Mouse (Mus musculus) neural tube, embryonic 14.5 days (tissue): ENCODE results near the gene Pou5f2. TPM values are rescaled to one million over a fixed set of nuclear protein-coding genes. Genes with fewer than 3 reads are reported as not detected.
A peak's percentile ranks its signal among the peaks of the same experiment; 100 is the strongest.

Experiments
- ATAC-seq: fragments of 200-750 bp; cut with Nextera tagmentation; 2 replicates; pipeline ENCODE4 v1.8.0; 2017; ENCODE audit warnings: low read depth, mild to moderate bottlenecking, moderate TSS enrichment, moderate library complexity
- H3K27ac ChIP-seq: fragments of 300-500 bp; sonication (generic); 2 replicates; pipeline ENCODE4 v1.5.1; 2014; ENCODE audit warnings: low read depth, mild to moderate bottlenecking, control low read depth, low read length, moderate library complexity, mixed read lengths
- H3K27me3 ChIP-seq: fragments of 300-500 bp; sonication (generic); 2 replicates; pipeline ENCODE4 v1.6.1; 2014; ENCODE audit warnings: low read length; ENCODE audit not compliant: control insufficient read depth, insufficient read depth
- H3K36me3 ChIP-seq: fragments of 300-500 bp; sonication (generic); 2 replicates; pipeline ENCODE4 v1.6.1; 2014; ENCODE audit warnings: low read length, mixed read lengths; ENCODE audit not compliant: control insufficient read depth, insufficient read depth
- H3K4me1 ChIP-seq: fragments of 300-500 bp; sonication (generic); 2 replicates; pipeline ENCODE4 v1.6.1; 2014; ENCODE audit warnings: low read length; ENCODE audit not compliant: control insufficient read depth, insufficient read depth
- H3K4me2 ChIP-seq: fragments of 300-500 bp; sonication (generic); 2 replicates; pipeline ENCODE4 v1.6.1; 2014; ENCODE audit warnings: mild to moderate bottlenecking, low read depth, low read length, control low read depth
- H3K4me3 ChIP-seq: fragments of 300-500 bp; sonication (generic); 2 replicates; pipeline ENCODE4 v1.5.1; 2014; ENCODE audit warnings: low read depth, low read length, control low read depth, mixed read lengths
- H3K9ac ChIP-seq: fragments of 300-500 bp; sonication (generic); replicated peaks from 2 replicates; pipeline ENCODE4 v1.6.1; 2014; ENCODE audit warnings: low read depth, mild to moderate bottlenecking, control low read depth, low read length, mixed read lengths
- H3K9me3 ChIP-seq: fragments of 300-500 bp; sonication (generic); 2 replicates; pipeline ENCODE4 v1.6.1; 2016; ENCODE audit warnings: low read length; ENCODE audit not compliant: control insufficient read depth
- WGBS: fragments of 180-500 bp; shearing (Covaris S2); extraction: QIAGEN DNeasy Blood & Tissue Kit; methylation state at CpG from one replicate; pipeline ENCODE4 v1.1.7; 2014; 5-methylcytosine and 5-hydroxymethylcytosine counted together
- polyA plus RNA-seq: library from polyadenylated mRNA; unstranded; fragments of >200 nt; fragmentation: Nextera tagmentation; extraction: Ambion mirVana; gene quantifications from 2 replicates; pipeline ENCODE4 v1.2.1, GENCODE M21; 2014

Gene Pou5f2
- polyA plus RNA-seq = 0.67 and 1.3 TPM in 2 replicates

DNA sequence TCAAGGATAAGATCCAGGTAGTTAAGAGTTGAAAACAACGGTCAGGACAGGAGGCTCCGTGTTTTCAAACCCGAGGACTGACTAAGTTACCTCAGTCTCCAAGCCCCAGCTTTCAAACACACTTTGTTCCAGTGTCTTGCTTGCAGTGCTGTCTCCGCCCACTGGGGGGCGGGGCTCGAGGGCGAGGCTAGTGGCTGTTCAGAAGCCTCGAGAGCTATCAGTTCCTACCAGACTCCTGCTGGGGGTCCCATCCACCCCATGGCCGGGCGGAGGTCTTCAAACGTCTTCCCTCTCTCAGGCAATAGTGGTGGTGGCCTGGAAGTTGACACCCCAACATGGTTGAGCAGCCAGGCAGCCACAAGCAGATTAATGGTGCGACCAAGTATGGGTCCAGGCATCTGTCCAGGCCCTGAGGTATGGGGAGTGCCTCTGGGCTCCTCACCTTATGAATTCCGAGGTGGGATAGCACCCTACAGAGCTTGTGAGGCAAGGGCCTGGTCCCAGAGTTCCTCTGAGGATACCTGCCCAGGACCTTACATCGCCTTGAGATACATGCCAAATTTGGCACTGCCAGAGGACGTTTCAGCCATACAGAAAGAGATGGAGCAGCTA, at the start of gene Pou5f2:
Pou5f2 (plus strand) TSS at position 220 of the 612 bp plus-strand sequence.
- no peaks in the 10 kb centered on the region for H3K36me3 ChIP-seq
- H3K4me2 ChIP-seq = no peak within 1 kb of the TSS
- H3K27ac ChIP-seq = no peak within 1 kb of the TSS
- H3K4me3 ChIP-seq = no peak within 1 kb of the TSS
- 51% methylated on average over 15 of the region's 15 CpGs for WGBS
- H3K4me1 ChIP-seq = no peaks in the 10 kb centered on the region
- no peak for ATAC-seq
- H3K9ac ChIP-seq = no peak within 1 kb of the TSS
- H3K27me3 ChIP-seq = no peaks in the 10 kb centered on the region
- no peaks in the 10 kb centered on the region for H3K9me3 ChIP-seq

DNA sequence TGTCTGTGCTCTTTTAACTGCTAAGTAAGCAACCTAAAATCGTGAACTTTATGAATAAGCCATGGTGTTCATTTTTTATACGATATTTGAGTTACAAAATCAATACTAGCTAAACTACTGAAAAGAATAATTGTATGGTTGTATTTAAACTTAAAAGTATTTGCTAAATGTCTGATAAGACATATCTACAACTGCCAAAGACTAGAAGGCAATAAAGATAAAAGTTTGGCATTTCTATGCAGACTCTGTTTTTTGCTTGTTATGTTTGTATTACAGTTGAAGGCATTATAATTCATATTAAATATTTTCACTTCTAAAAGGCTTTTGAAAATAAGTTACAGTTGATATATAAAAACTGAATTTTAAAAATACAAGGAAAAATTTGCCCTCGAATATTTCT, 48.5 kb upstream of the Pou5f2 start:
- Histone ChIP-seq H3K27me3 (no peaks in the 10 kb centered on the region), H3K4me3 (no peak overlapping the region), H3K9ac (no peak overlapping the region), H3K9me3 (no peaks in the 10 kb centered on the region), H3K27ac (no peak overlapping the region), H3K4me2 (no peak overlapping the region), H3K36me3 (no peaks in the 10 kb centered on the region), H3K4me1 (no peaks in the 10 kb centered on the region)
- WGBS = 86% methylated on average over 3 of the region's 3 CpGs
- ATAC-seq = no peak

GRCm38 (mm10) chr13:77977121-77977520, 47.6 kb upstream of the Pou5f2 start:
- Histone ChIP-seq H3K36me3 (no peaks in the 10 kb centered on the region), H3K9ac (no peak overlapping the region), H3K4me2 (no peak overlapping the region), H3K27me3 (no peaks in the 10 kb centered on the region), H3K9me3 (no peaks in the 10 kb centered on the region), H3K4me3 (no peak overlapping the region), H3K27ac (no peak overlapping the region), H3K4me1 (no peaks in the 10 kb centered on the region)
- no peak for ATAC-seq
- WGBS = 66% methylated on average over 1 of the region's 1 CpGs

- Histone ChIP-seq H3K27ac (no peak overlapping the region), H3K4me1 (no peaks in the 10 kb centered on the region), H3K4me2 (no peak overlapping the region), H3K9me3 (no peaks in the 10 kb centered on the region), H3K36me3 (no peaks in the 10 kb centered on the region), H3K27me3 (no peaks in the 10 kb centered on the region), H3K9ac (no peak overlapping the region), H3K4me3 (no peak overlapping the region)
- peak; percentile 51; the same call in 1 of the 2 replicates for ATAC-seq
- 21% methylated on average over 5 of the region's 5 CpGs for WGBS
Measured at GRCm38 (mm10) chr13:77982105-77982851, 42.4 kb upstream of the Pou5f2 start.

DNA sequence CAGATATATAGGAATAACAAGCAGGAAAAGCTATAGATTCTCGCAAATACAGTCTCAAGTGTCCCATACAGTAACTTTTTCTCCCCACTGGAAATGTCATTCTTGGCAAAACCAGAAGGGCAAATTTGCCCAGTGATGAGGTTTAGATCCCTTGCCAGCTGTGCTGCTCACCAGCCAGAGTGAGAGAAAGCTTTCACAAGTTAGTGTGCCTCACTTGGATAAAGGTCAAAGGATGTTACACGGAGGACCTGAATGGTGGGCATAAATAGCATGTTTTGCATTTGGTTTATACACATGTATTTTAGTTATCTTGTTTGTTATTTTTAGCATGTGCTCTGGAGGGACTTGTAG, 41.9 kb upstream of the Pou5f2 start:
- no peaks in the 10 kb centered on the region for H3K27me3 ChIP-seq
- ATAC-seq = no peak
- H3K9ac ChIP-seq = no peak overlapping the region
- H3K4me2 ChIP-seq = no peak overlapping the region
- H3K36me3 ChIP-seq = no peaks in the 10 kb centered on the region
- no peaks in the 10 kb centered on the region for H3K4me1 ChIP-seq
- H3K4me3 ChIP-seq = no peak overlapping the region
- H3K9me3 ChIP-seq = no peaks in the 10 kb centered on the region
- H3K27ac ChIP-seq = no peak overlapping the region
- 64% methylated on average over 2 of the region's 2 CpGs for WGBS

- Histone ChIP-seq H3K4me2 (no peak overlapping the region), H3K27ac (no peak overlapping the region), H3K4me3 (no peak overlapping the region), H3K36me3 (no peaks in the 10 kb centered on the region), H3K4me1 (no peaks in the 10 kb centered on the region), H3K27me3 (no peaks in the 10 kb centered on the region), H3K9me3 (no peaks in the 10 kb centered on the region), H3K9ac (no peak overlapping the region)
- ATAC-seq = no peak
- 81% methylated on average over 5 of the region's 5 CpGs for WGBS
Measured at GRCm38 (mm10) chr13:77991189-77991886, 33.4 kb upstream of the Pou5f2 start.

DNA sequence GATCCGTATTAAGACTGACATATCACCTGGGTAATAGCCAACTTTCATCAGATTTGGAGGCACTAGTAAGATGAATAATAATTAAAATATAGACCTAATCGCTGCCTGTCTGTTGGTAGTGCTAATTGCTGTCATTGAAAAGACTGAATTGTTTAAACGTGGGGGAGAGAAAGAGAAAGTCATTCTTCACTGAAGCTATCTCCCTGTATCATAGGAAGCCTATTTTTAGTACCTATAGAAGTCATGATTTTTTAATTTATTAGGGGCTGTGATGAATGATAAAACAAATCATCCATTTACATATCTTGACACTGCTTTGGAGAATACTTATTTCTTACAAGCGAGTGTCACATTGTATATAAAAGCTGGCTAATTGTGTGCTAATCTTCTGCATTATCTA, 20.1 kb upstream of the Pou5f2 start:
- no peak for ATAC-seq
- H3K27ac ChIP-seq = no peak overlapping the region
- WGBS = 63% methylated on average over 4 of the region's 4 CpGs
- H3K4me1 ChIP-seq = no peaks in the 10 kb centered on the region
- H3K9ac ChIP-seq = no peak overlapping the region
- H3K27me3 ChIP-seq = no peaks in the 10 kb centered on the region
- no peaks in the 10 kb centered on the region for H3K36me3 ChIP-seq
- H3K4me3 ChIP-seq = no peak overlapping the region
- H3K9me3 ChIP-seq = no peaks in the 10 kb centered on the region
- no peak overlapping the region for H3K4me2 ChIP-seq

- H3K9ac ChIP-seq = no peak overlapping the region
- no peaks in the 10 kb centered on the region for H3K4me1 ChIP-seq
- H3K4me2 ChIP-seq = no peak overlapping the region
- 10% methylated on average over 3 of the region's 3 CpGs for WGBS
- H3K36me3 ChIP-seq = no peaks in the 10 kb centered on the region
- H3K27ac ChIP-seq = no peak overlapping the region
- no peaks in the 10 kb centered on the region for H3K9me3 ChIP-seq
- ATAC-seq = no peak; the same call in 1 of the 2 replicates
- H3K27me3 ChIP-seq = no peaks in the 10 kb centered on the region
- no peak overlapping the region for H3K4me3 ChIP-seq
Measured at GRCm38 (mm10) chr13:78005344-78005743, 19.4 kb upstream of the Pou5f2 start.

- Histone ChIP-seq H3K9me3 (no peaks in the 10 kb centered on the region), H3K4me1 (no peaks in the 10 kb centered on the region), H3K27ac (no peak overlapping the region), H3K27me3 (no peaks in the 10 kb centered on the region), H3K9ac (no peak overlapping the region), H3K4me3 (no peak overlapping the region), H3K36me3 (no peaks in the 10 kb centered on the region), H3K4me2 (no peak overlapping the region)
- 93% methylated on average over 1 of the region's 1 CpGs for WGBS
- ATAC-seq = no peak
Measured at GRCm38 (mm10) chr13:78010176-78010575, 14.5 kb upstream of the Pou5f2 start.
